In the genomic region with DNA sequence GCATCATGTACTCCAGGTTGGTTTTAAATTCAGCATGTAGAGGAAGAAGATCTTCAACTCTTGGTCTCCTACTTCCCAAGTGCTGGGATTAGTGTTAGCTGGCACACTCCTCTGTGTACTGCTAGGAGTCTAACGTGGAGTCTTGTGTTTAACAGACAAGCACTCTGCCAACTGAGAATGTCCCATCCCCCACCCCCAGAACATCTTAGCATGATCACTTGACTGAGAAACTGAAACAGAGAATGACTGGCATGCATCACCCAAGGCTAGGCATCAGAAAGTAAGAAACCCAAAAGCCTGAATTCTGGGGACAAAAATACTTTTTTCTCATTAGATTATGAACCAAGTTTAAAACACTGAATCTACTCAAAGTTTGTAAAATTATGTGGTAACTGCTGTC, we compare ENCODE assay signal across 20 mouse cellular contexts. TPM values are rescaled to one million over a fixed set of nuclear protein-coding genes. Genes with fewer than 3 reads are reported as not detected.
A peak's percentile ranks its signal among the peaks of the same experiment; 100 is the strongest.
DNase-seq lines count a peak whose midpoint lies in the region; ATAC-seq and TF ChIP-seq lines count a peak whose summit lies in the region.
"Had no signal": no experiment of that assay in that cellular context is flagged by ENCODE, and none has a peak within 500 bp of the region (broad histone marks: within the 10 kb centered on the region; RNA-seq: fewer than 3 reads in every experiment).

No protein-coding gene starts in this region.

- H3K9me3 ChIP-seq in CH12.LX (replicated peaks; ENCODE audit: low read length): no peaks in the 10 kb centered on the region
- no peaks in the 10 kb centered on the region for H3K9me3 ChIP-seq in kidney, embryonic 15.5 days (replicated peaks)
- H3K9me3 ChIP-seq: embryonic facial prominence, embryonic 10.5 days; embryonic facial prominence, embryonic 12.5 days; forebrain, embryonic 10.5 days; forebrain, embryonic 12.5 days had no signal

- H3K4me1 ChIP-seq in CH12.LX (ENCODE audit: control insufficient read depth in 1 of 2, insufficient read depth in 2 of 2): peaks cover 22 to 78% of the 10 kb centered on the region in 2 experiments
- peaks cover 12% of the 10 kb centered on the region for H3K4me1 ChIP-seq in kidney, embryonic 15.5 days

- H3K27me3 ChIP-seq in CH12.LX (replicated peaks): no peaks in the 10 kb centered on the region
- no peaks in the 10 kb centered on the region for H3K27me3 ChIP-seq in splenic B cell, adult 2 months (ENCODE audit: control insufficient read depth, insufficient read depth, low read length, poor library complexity, severe bottlenecking)
- H3K27me3 ChIP-seq in kidney, embryonic 15.5 days: no peaks in the 10 kb centered on the region
- H3K27me3 ChIP-seq: embryonic facial prominence, embryonic 12.5 days; forebrain, embryonic 12.5 days had no signal

- WGBS in kidney, embryonic 15.5 days: 52% methylated on average over 1 of the region's 1 CpGs

- no peak for TF ChIP-seq RAD21 in CH12.LX (IDR thresholded peaks at IDR 0.05; ENCODE audit: low read depth, low read length)

- dilution Hi-C loops in CH12.LX (cut with MboI; ENCODE audit: extremely low pct_ligation_motif_present, extremely low pct_unique_long_range_greater_than_20kb, low sequenced_read_pairs): no loop called here

- no peak overlapping the region for H3K4me3 ChIP-seq in CH12.LX (replicated peaks in 1 of 3; ENCODE audit: low read depth in 2 of 3, low read length in 2 of 3, poor library complexity in 1 of 3)
- H3K4me3 ChIP-seq in kidney, embryonic 15.5 days (replicated peaks): no peak overlapping the region
- H3K4me3 ChIP-seq: embryonic facial prominence, embryonic 10.5 days; embryonic facial prominence, embryonic 12.5 days; forebrain, embryonic 10.5 days; forebrain, embryonic 12.5 days had no signal

- no peak overlapping the region for H3K27ac ChIP-seq in CH12.LX (ENCODE audit: insufficient read depth, low read depth)
- no peak overlapping the region for H3K27ac ChIP-seq in kidney, embryonic 15.5 days
- H3K27ac ChIP-seq: embryonic facial prominence, embryonic 10.5 days; embryonic facial prominence, embryonic 12.5 days; forebrain, embryonic 10.5 days; forebrain, embryonic 12.5 days had no signal

- no peak for TF ChIP-seq CTCF in CH12.LX (conservative IDR thresholded peaks at IDR 0.05 in 1 of 2, IDR thresholded peaks at IDR 0.05 in 1 of 2; ENCODE audit: low read depth in 2 of 2, low read length in 2 of 2)

- H3K36me3 ChIP-seq in CH12.LX (replicated peaks in 1 of 2; ENCODE audit: control insufficient read depth in 1 of 2, insufficient read depth in 1 of 2, low read length in 1 of 2): no peaks in the 10 kb centered on the region
- no peaks in the 10 kb centered on the region for H3K36me3 ChIP-seq in splenic B cell, adult 2 months (ENCODE audit: control insufficient read depth, insufficient read depth, low read length, poor library complexity, severe bottlenecking)
- H3K36me3 ChIP-seq in kidney, embryonic 15.5 days: no peaks in the 10 kb centered on the region
- H3K36me3 ChIP-seq: embryonic facial prominence, embryonic 10.5 days; embryonic facial prominence, embryonic 12.5 days; forebrain, embryonic 10.5 days; forebrain, embryonic 12.5 days had no signal

- in situ Hi-C loops in CH12.LX (cut with MboI; ENCODE audit: low pct_ligation_motif_present, low pct_unique_long_range_greater_than_20kb, low sequenced_read_pairs): no loop called here

- H3K4me2 ChIP-seq in CH12.LX (ENCODE audit: insufficient read depth, low read depth, poor library complexity, severe bottlenecking): peak overlapping the region; percentile 21; the same call in 1 of the 2 replicates
- H3K4me2 ChIP-seq in kidney, embryonic 15.5 days: no peak overlapping the region
- H3K4me2 ChIP-seq: embryonic facial prominence, embryonic 12.5 days; forebrain, embryonic 12.5 days had no signal

- TF ChIP-seq EP300 in CH12.LX (IDR thresholded peaks at IDR 0.05; ENCODE audit: low read length): peak; percentile 69; the same call in 1 of the 2 replicates

- DNase-seq in CH12.LX (ENCODE audit: extremely low read depth): peak; percentile 75
- DNase-seq in induced T-regulatory cell, adult 2 months (ENCODE audit: low read depth): peak; percentile 66
- peak; percentile 50 for DNase-seq in splenic B cell, adult 2 months (ENCODE audit: low read depth, low spot score)
- DNase-seq in layer of hippocampus, adult 9-10 months (ENCODE audit: low spot score): no peak
- DNase-seq: adrenal gland, adult 2 months; adrenal gland, postnatal 10 days; adrenal gland, postnatal 25 days; cerebellum, adult 11-12 months; cerebellum, adult 2 months; cerebellum, adult 9-10 months; cerebellum, postnatal 10 days; cerebellum, postnatal 25 days had no signal

- TF ChIP-seq POLR2A in CH12.LX (IDR thresholded peaks at IDR 0.05; ENCODE audit: low read depth, low read length): no peak

- H3K79me2 ChIP-seq in CH12.LX (replicated peaks; ENCODE audit: control insufficient read depth, extremely low read depth, insufficient read depth, poor library complexity, severe bottlenecking): peaks cover 14% of the 10 kb centered on the region

- no peak overlapping the region for H3K9ac ChIP-seq in CH12.LX (ENCODE audit: insufficient read depth, low read depth)
- no peak overlapping the region for H3K9ac ChIP-seq in kidney, embryonic 15.5 days
- H3K9ac ChIP-seq: embryonic facial prominence, embryonic 12.5 days; forebrain, embryonic 12.5 days had no signal

- ATAC-seq in kidney, embryonic 15.5 days (replicated peaks; ENCODE audit: low FRiP score): no peak
- ATAC-seq: CD4-positive, CD25-positive, alpha-beta regulatory T cell, adult 4 months; forebrain, embryonic 14.5 days; forebrain, embryonic 16.5 days had no signal

TF ChIP-seq in CH12.LX, 34 proteins besides CTCF, POLR2A, EP300 and RAD21:
- TF ChIP-seq BHLHE40 (IDR thresholded peaks at IDR 0.05; ENCODE audit: low read depth, low read length) (peak; percentile 73), CHD2 (IDR thresholded peaks at IDR 0.05; ENCODE audit: low read length) (peak; percentile 92), USF1 (IDR thresholded peaks at IDR 0.05; ENCODE audit: low read depth, low read length) (no peak), SIN3A (IDR thresholded peaks at IDR 0.05; ENCODE audit: low read length) (0 out of 2 replicates have a peak, but pooled peaks have one; percentile 22), TBP (conservative IDR thresholded peaks at IDR 0.05; ENCODE audit: low read depth, low read length) (peak; percentile 52; the same call in 1 of the 2 replicates), HCFC1 (IDR thresholded peaks at IDR 0.05; ENCODE audit: low read depth, low read length) (peak; percentile 38; the same call in 1 of the 2 replicates), MXI1 (IDR thresholded peaks at IDR 0.05; ENCODE audit: low read depth, low read length) (0 out of 2 replicates have a peak, but pooled peaks have one; percentile 38), GABPA (IDR thresholded peaks at IDR 0.05; ENCODE audit: insufficient replicate concordance, low read depth, low read length) (no peak), USF2 (conservative IDR thresholded peaks at IDR 0.05; ENCODE audit: low read depth, low read length) (no peak), ZMIZ1 (IDR thresholded peaks at IDR 0.05; ENCODE audit: low read depth, low read length) (no peak), CHD1 (IDR thresholded peaks at IDR 0.05; ENCODE audit: low read depth, low read length) (no peak), UBTF (IDR thresholded peaks at IDR 0.05; ENCODE audit: low read depth, low read length) (no peak), ELF1 (IDR thresholded peaks at IDR 0.05; ENCODE audit: low read depth, low read length) (no peak), IRF4 (IDR thresholded peaks at IDR 0.05; ENCODE audit: low read depth, low read length) (peak; percentile 66), POLR2AphosphoS2 (IDR thresholded peaks at IDR 0.05; ENCODE audit: low read depth, low read length) (no peak), NRF1 (IDR thresholded peaks at IDR 0.05; ENCODE audit: low read depth, low read length) (no peak), ETS1 (conservative IDR thresholded peaks at IDR 0.05; ENCODE audit: low read depth, low read length) (peak; percentile 46), E2F4 (IDR thresholded peaks at IDR 0.05; ENCODE audit: insufficient replicate concordance, low read depth, low read length) (no peak), SMC3 (IDR thresholded peaks at IDR 0.05; ENCODE audit: low read depth, low read length) (no peak), JUND (conservative IDR thresholded peaks at IDR 0.05; ENCODE audit: low read depth, low read length) (no peak), RCOR1 (conservative IDR thresholded peaks at IDR 0.05; ENCODE audit: low read depth, low read length) (0 out of 2 replicates have a peak, but pooled peaks have one; percentile 23), KAT2A (IDR thresholded peaks at IDR 0.05; ENCODE audit: insufficient replicate concordance, low read length) (no peak), ZNF384 (IDR thresholded peaks at IDR 0.05; ENCODE audit: low read depth, low read length) (no peak), JUN (IDR thresholded peaks at IDR 0.05; ENCODE audit: insufficient read depth, low read depth, low read length) (no peak), TCF12 (IDR thresholded peaks at IDR 0.05; ENCODE audit: low read depth, low read length) (no peak), MEF2A (IDR thresholded peaks at IDR 0.05; ENCODE audit: borderline replicate concordance, low read depth, low read length) (peak; percentile 33; the same call in 1 of the 2 replicates), PAX5 (IDR thresholded peaks at IDR 0.05; ENCODE audit: low read length) (no peak), MAZ (IDR thresholded peaks at IDR 0.05; ENCODE audit: low read depth, low read length) (no peak), ZC3H11A (IDR thresholded peaks at IDR 0.05; ENCODE audit: low read depth, low read length) (no peak), ZKSCAN1 (IDR thresholded peaks at IDR 0.05; ENCODE audit: borderline replicate concordance, low read depth, low read length) (no peak), NELFE (IDR thresholded peaks at IDR 0.05; ENCODE audit: low read depth, low read length) (no peak), MYC (IDR thresholded peaks at IDR 0.05; ENCODE audit: low read depth, low read length) (peak; percentile 48; the same call in 1 of the 2 replicates), MAX (IDR thresholded peaks at IDR 0.05; ENCODE audit: low read length) (no peak), MAFK (IDR thresholded peaks at IDR 0.05; ENCODE audit: insufficient replicate concordance, low read length) (no peak)

RNA-seq across cellular contexts. Expression of gene Etv3, which starts 3.4 kb away (rescaled TPM):
- total RNA-seq in CH12.LX (2012; rRNA removed) (12.6 and 13.1 TPM in 2 replicates), CH12.LX (2014; rRNA removed) (16.8 and 17.3 TPM in 2 replicates)
- polyA plus RNA-seq in CH12.LX (2012; ENCODE audit: insufficient read length, low read depth): 22.7 and 24.1 TPM in 2 replicates
- 14.4 and 15.7 TPM in 2 replicates for polyA plus RNA-seq in kidney, embryonic 15.5 days (2015; fragmentation: Nextera tagmentation; extraction: Ambion mirVana)
